Mouse (Mus musculus): ENCODE data around the gene 4931414P19Rik. TPM values are rescaled to one million over a fixed set of nuclear protein-coding genes. Genes with fewer than 3 reads are reported as not detected.

The 4931414P19Rik gene
- polyA plus RNA-seq, 1 experiment from 2014 or later, result 7.6 TPM

- peak within 1 kb of the TSS; percentile 63 for H3K4me3 ChIP-seq
- peak within 1 kb of the TSS; percentile 82 for H3K4me2 ChIP-seq
- ATAC-seq (ENCODE audit: low read depth), result peak; percentile 45
- peak within 1 kb of the TSS; percentile 75 for H3K9ac ChIP-seq
- WGBS, result under 1% methylated on average over 66 of the region's 66 CpGs
- peaks cover 61% of the 10 kb centered on the region for H3K4me1 ChIP-seq (replicated peaks)
- H3K9me3 ChIP-seq, result no peaks in the 10 kb centered on the region
- H3K27me3 ChIP-seq, result peaks cover 38% of the 10 kb centered on the region
- no peaks in the 10 kb centered on the region for H3K36me3 ChIP-seq
- peak within 1 kb of the TSS; percentile 78 for H3K27ac ChIP-seq (replicated peaks)
These were observed 28.5 kb downstream of the 4931414P19Rik start, which contains the start of gene Ajuba for GRCm38 (mm10) chr14:54577089-54577982. Ajuba (minus strand) TSS chr14:54577558.

DNA sequence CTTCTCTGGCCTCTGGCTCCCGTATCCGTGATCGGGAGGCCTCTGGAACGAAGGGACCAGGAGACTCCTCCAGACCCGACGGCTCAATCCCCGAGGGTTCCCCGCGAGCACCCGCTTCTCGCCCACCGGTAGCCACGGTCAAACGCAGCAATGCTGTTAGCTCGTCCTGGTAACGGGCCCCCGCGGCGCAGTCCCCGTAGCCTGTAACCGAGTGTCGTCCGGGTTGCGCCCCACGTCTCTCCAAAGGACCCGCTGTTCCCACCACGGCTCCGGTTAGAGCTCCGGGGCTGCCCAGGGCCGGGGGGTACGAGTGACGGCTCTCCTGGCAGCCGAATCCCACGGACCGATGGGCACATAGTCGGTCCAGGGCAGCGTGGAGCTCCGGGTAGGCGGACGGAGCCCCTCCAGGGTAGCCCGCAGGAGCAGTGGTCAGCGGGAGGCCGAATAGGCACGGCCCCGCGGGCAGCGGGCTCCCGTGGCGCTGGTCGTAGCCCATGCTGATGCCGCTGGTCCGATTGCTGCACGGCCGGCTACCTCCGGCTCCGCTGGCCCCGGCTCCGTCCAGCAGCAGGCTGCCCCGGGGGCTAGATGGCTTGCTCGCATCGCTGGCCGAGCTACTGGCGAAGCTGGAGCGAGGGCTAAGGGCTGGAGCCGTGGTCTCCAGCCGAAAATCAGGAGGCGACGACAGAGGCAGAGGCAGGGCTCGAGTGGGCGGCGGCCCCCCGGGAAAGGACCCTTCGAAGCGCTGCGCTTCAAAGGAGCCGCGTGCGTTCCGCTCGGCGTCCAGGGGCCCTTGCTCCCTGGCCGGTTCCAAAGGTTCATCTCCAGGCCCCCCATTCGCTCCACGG lies 29.3 kb downstream of the 4931414P19Rik start:
- Histone ChIP-seq H3K4me3 (peak overlapping the region; percentile 63), H3K9ac (peak overlapping the region; percentile 75), H3K4me1 (replicated peaks) (peaks cover 69% of the 10 kb centered on the region), H3K4me2 (peak overlapping the region; percentile 82), H3K27ac (replicated peaks) (peak overlapping the region; percentile 78), H3K36me3 (no peaks in the 10 kb centered on the region), H3K9me3 (no peaks in the 10 kb centered on the region), H3K27me3 (peaks cover 38% of the 10 kb centered on the region)
- under 1% methylated on average over 84 of the region's 84 CpGs for WGBS
- peak; percentile 7; the same call in 1 of the 2 replicates for ATAC-seq (ENCODE audit: low read depth)

GRCm38 (mm10) chr14:54575631-54576030 lies 30.2 kb downstream of the 4931414P19Rik start:
- WGBS, result under 1% methylated on average over 39 of the region's 39 CpGs
- H3K9me3 ChIP-seq, result no peaks in the 10 kb centered on the region
- H3K36me3 ChIP-seq, result no peaks in the 10 kb centered on the region
- H3K9ac ChIP-seq, result peak overlapping the region; percentile 75
- H3K27ac ChIP-seq (replicated peaks), result no peak overlapping the region
- peaks cover 69% of the 10 kb centered on the region for H3K4me1 ChIP-seq (replicated peaks)
- H3K27me3 ChIP-seq, result peaks cover 38% of the 10 kb centered on the region
- H3K4me3 ChIP-seq, result peak overlapping the region; percentile 63
- no peak for ATAC-seq (ENCODE audit: low read depth)
- peak overlapping the region; percentile 82 for H3K4me2 ChIP-seq

- ATAC-seq (ENCODE audit: low read depth), result no peak
- peak overlapping the region; percentile 63 for H3K4me3 ChIP-seq
- H3K9ac ChIP-seq, result peak overlapping the region; percentile 75
- H3K9me3 ChIP-seq, result no peaks in the 10 kb centered on the region
- H3K36me3 ChIP-seq, result no peaks in the 10 kb centered on the region
- 0 out of 2 replicates have a peak overlapping the region, but pooled peaks have one; percentile 55 for H3K27ac ChIP-seq (replicated peaks)
- 2% methylated on average over 8 of the region's 8 CpGs for WGBS
- peaks cover 38% of the 10 kb centered on the region for H3K27me3 ChIP-seq
- H3K4me2 ChIP-seq, result peak overlapping the region; percentile 82
- peaks cover 72% of the 10 kb centered on the region for H3K4me1 ChIP-seq (replicated peaks)
These were observed 30.8 kb downstream of the 4931414P19Rik start for GRCm38 (mm10) chr14:54575031-54575430.

GRCm38 (mm10) chr14:54574253-54574652 lies 31.5 kb downstream of the 4931414P19Rik start:
- Histone ChIP-seq H3K9me3 (no peaks in the 10 kb centered on the region), H3K9ac (peak overlapping the region; percentile 75; the same call in 1 of the 2 replicates), H3K4me1 (replicated peaks) (peaks cover 80% of the 10 kb centered on the region), H3K4me2 (peak overlapping the region; percentile 82), H3K27me3 (peaks cover 38% of the 10 kb centered on the region), H3K4me3 (peak overlapping the region; percentile 63), H3K27ac (replicated peaks) (0 out of 2 replicates have a peak overlapping the region, but pooled peaks have one; percentile 55), H3K36me3 (no peaks in the 10 kb centered on the region)
- peak; percentile 16; the same call in 1 of the 2 replicates for ATAC-seq (ENCODE audit: low read depth)
- WGBS, result 19% methylated on average over 4 of the region's 4 CpGs

- peak overlapping the region; percentile 49; the same call in 1 of the 2 replicates for H3K27ac ChIP-seq (replicated peaks)
- H3K9me3 ChIP-seq, result no peaks in the 10 kb centered on the region
- H3K4me3 ChIP-seq, result peak overlapping the region; percentile 63
- peaks cover 75% of the 10 kb centered on the region for H3K4me1 ChIP-seq (replicated peaks)
- peaks cover 38% of the 10 kb centered on the region for H3K27me3 ChIP-seq
- peaks cover 7% of the 10 kb centered on the region for H3K36me3 ChIP-seq
- ATAC-seq (ENCODE audit: low read depth), result peak; percentile 10; the same call in 1 of the 2 replicates
- peak overlapping the region; percentile 43; the same call in 1 of the 2 replicates for H3K9ac ChIP-seq
- WGBS, result 13% methylated on average over 14 of the region's 14 CpGs
- H3K4me2 ChIP-seq, result peak overlapping the region; percentile 82
These were observed 32.7 kb downstream of the 4931414P19Rik start for GRCm38 (mm10) chr14:54572790-54573736.

DNA sequence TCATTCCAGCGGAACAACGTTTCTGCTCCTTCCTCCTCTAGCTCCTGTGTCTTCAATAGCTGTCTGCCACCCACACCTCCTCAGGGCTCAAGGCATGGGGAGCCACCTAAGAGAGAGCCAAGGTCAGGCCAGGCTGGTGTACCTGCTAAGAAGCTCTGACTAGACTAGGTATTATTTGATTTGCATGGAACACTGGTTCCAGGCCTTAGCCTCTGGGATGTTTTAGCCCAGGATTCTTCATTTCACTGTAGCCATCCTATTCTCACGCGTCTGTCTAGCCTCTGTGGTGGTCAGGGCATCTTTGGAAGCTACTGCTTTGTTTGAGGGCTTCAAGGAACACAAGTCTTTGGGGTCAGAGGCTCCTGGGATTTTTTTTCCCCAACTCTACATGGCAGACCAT lies 33.7 kb downstream of the 4931414P19Rik start:
- Histone ChIP-seq H3K27ac (replicated peaks) (no peak overlapping the region; the same call in 1 of the 2 replicates), H3K4me3 (no peak overlapping the region), H3K9ac (no peak overlapping the region), H3K27me3 (peaks cover 35% of the 10 kb centered on the region), H3K36me3 (peaks cover 15% of the 10 kb centered on the region), H3K4me1 (replicated peaks) (peaks cover 67% of the 10 kb centered on the region), H3K9me3 (no peaks in the 10 kb centered on the region), H3K4me2 (no peak overlapping the region)
- no peak for ATAC-seq (ENCODE audit: low read depth)
- 57% methylated on average over 4 of the region's 4 CpGs for WGBS

DNA sequence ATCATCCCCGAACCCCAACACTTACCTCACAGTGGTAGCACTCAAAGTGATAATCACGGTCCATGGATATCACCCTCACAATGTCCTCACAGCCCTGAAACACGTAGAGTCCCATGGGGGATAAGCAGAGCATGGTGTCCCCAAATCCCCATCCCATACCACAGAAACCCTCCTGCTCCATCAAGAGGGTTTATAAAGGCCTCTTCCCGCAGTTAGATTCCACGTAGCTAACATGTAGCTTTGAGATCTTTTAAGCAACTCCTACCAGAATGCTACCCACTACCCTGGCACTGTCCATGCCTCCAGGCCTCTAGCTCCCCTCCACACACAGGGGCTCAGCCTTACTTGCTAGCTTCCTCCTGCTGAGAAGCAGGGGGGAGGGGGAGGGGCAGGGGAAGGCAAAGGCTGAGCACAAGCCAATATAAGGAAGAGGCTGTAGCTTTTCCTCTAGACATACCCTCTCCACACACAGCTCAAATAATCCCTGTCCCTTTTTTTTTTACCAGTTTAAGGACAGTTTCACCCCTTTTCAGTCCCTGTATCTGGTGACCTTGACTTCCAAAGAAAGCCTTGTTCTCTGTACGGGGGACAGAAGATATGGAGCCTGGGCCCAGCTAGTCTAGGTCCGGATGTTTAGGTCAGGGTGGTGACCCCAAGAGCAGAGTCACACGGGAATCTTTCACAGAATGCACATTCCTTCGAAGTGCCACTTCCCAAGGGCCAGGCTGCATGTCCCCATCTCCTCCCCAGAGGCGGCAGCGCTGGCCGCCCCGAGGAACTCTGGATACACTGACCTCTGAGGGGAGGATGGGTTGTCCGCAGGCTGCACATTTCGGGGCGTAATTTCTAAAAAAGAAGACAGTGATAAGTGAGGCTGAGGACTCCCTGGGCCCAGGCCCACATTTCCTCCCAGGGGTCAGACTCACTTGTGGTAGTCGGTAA lies 36.1 kb downstream of the 4931414P19Rik start:
- Histone ChIP-seq H3K4me3 (no peak overlapping the region), H3K4me2 (no peak overlapping the region), H3K9me3 (no peaks in the 10 kb centered on the region), H3K4me1 (replicated peaks) (peaks cover 43% of the 10 kb centered on the region), H3K9ac (0 out of 2 replicates have a peak overlapping the region, but pooled peaks have one; percentile 31), H3K27me3 (peaks cover 12% of the 10 kb centered on the region), H3K27ac (replicated peaks) (no peak overlapping the region), H3K36me3 (peaks cover 17% of the 10 kb centered on the region)
- 68% methylated on average over 17 of the region's 17 CpGs for WGBS
- ATAC-seq (ENCODE audit: low read depth), result no peak

DNA sequence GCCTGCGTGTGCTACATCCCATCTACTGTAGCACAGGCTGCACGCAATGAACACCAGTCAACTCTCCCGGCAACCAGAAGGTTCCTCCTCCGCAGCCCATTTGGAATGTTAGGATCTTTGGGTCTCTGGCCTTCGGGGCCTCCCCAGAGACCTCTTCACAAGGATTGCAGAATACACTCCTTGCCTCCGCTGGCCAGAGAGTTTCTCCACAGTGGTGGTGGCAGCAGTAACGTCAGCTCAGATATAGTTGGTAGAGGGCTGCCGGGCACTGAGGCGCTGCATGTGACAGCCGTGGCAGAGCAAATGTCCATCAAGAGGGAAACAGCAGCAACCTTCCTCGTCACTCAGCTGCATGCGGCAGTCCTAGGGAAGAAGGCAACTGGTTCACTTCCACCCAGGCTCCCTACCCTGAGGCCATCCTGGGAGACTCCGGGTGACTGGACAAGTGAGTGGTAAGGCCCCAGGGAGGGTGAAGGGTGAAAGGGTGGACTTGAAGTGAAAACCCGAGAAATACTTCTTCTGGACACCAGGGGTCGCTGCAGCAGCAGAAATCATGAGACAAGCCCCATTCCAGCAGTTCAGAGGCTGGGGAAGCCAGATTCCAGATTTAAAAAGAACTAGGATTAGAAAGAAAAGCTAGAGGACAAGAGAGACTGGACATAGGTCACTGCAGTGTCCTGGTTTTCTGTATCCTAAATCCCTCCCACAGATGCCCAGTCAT lies 36.9 kb downstream of the 4931414P19Rik start:
- 0 out of 2 replicates have a peak, but pooled peaks have one; percentile 20 for ATAC-seq (ENCODE audit: low read depth)
- peaks cover 5% of the 10 kb centered on the region for H3K27me3 ChIP-seq
- no peak overlapping the region for H3K27ac ChIP-seq (replicated peaks)
- no peak overlapping the region for H3K4me3 ChIP-seq
- H3K9me3 ChIP-seq, result no peaks in the 10 kb centered on the region
- 74% methylated on average over 15 of the region's 15 CpGs for WGBS
- H3K9ac ChIP-seq, result no peak overlapping the region
- peaks cover 17% of the 10 kb centered on the region for H3K36me3 ChIP-seq
- H3K4me1 ChIP-seq (replicated peaks), result peaks cover 35% of the 10 kb centered on the region
- no peak overlapping the region for H3K4me2 ChIP-seq

Measured in neural tube, embryonic 13.5 days (tissue).